Mouse (Mus musculus) neural tube, embryonic 11.5 days (tissue): Measurements from ENCODE around the gene Coq8a. TPM values are rescaled to one million over a fixed set of nuclear protein-coding genes. Genes with fewer than 3 reads are reported as not detected.

Experiments
- ATAC-seq: fragments of 200-750 bp; cut with Nextera tagmentation; 2 replicates; pipeline ENCODE4 v1.8.0; 2017; ENCODE audit warnings: moderate number of reproducible peaks, mild to moderate bottlenecking, moderate TSS enrichment, moderate library complexity; ENCODE audit not compliant: insufficient read depth, low FRiP score, low TSS enrichment
- DNase-seq: peaks from one replicate; pipeline ENCODE4 v3.0.0-alpha.2; 2015; ENCODE audit warnings: low spot score
- H3K27ac ChIP-seq: fragments of 300-500 bp; sonication (generic); 2 replicates; pipeline ENCODE4 v1.5.1; 2014; ENCODE audit warnings: low read depth, mild to moderate bottlenecking, low read length
- H3K27me3 ChIP-seq: fragments of 300-500 bp; sonication (generic); 2 replicates; pipeline ENCODE4 v1.6.1; 2014; ENCODE audit warnings: mild to moderate bottlenecking, low read length, mixed read lengths; ENCODE audit not compliant: control insufficient read depth, insufficient read depth
- H3K36me3 ChIP-seq: fragments of 300-500 bp; sonication (generic); 2 replicates; pipeline ENCODE4 v1.6.1; 2014; ENCODE audit warnings: mild to moderate bottlenecking, low read length, moderate library complexity, mixed read lengths; ENCODE audit not compliant: control insufficient read depth, insufficient read depth
- H3K4me1 ChIP-seq: fragments of 300-500 bp; sonication (generic); 2 replicates; pipeline ENCODE4 v1.6.1; 2014; ENCODE audit warnings: low read length, mixed read lengths; ENCODE audit not compliant: control insufficient read depth, insufficient read depth
- H3K4me2 ChIP-seq: fragments of 300-500 bp; sonication (generic); 2 replicates; pipeline ENCODE4 v1.6.1; 2014; ENCODE audit warnings: low read depth, mild to moderate bottlenecking, moderate library complexity
- H3K4me3 ChIP-seq: fragments of 300-500 bp; sonication (generic); 2 replicates; pipeline ENCODE4 v1.5.1; 2014; ENCODE audit warnings: low read depth, low read length
- H3K9ac ChIP-seq: fragments of 300-500 bp; sonication (generic); 2 replicates; pipeline ENCODE4 v1.6.1; 2014; ENCODE audit warnings: mild to moderate bottlenecking, low read length
- H3K9me3 ChIP-seq: fragments of 300-500 bp; sonication (generic); 2 replicates; pipeline ENCODE4 v1.6.1; 2016; ENCODE audit warnings: low read length; ENCODE audit not compliant: control insufficient read depth
- WGBS: fragments of 180-500 bp; shearing (Covaris S2); extraction: QIAGEN DNeasy Blood & Tissue Kit; methylation state at CpG from one replicate; pipeline ENCODE4 v1.1.7; 2014; 5-methylcytosine and 5-hydroxymethylcytosine counted together
- polyA plus RNA-seq: library from polyadenylated mRNA; unstranded; fragments of >200 nt; fragmentation: Nextera tagmentation; extraction: Ambion mirVana; gene quantifications from 2 replicates; pipeline ENCODE4 v1.2.1, GENCODE M21; 2014

Gene Coq8a
- polyA plus RNA-seq, 1 experiment from 2014 or later, result 1.8 TPM

DNA sequence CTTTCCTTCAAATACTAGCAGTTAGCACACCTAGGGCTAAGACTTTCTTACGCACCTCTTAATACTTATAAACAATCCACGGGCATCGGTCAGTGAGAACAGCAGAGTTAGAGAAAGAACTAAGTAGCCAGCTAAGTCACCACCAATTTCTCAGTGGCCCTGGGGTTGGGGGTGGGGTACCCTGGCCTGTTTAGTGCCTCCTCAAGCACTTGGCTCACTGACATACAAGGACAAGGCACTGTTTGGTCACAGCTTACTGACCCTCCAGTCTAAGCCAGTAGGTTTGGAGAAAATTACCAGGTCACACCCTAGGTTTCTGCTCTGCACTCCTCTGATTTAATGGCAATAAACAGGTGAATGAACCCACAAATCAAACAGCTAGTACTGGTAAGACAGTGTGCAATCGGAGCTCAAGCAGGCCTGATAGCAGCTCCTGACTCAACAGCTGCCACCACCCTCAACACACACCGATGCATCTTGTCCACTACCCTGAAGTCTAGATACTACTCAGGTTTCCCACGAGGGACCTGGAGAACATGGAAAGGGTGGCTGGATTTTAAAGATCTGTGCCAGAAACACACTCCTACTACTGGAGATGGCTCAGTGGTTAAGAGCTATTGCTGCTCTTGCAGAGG, 15.8 kb downstream of the Coq8a start:
- no peak for ATAC-seq
- 93% methylated on average over 6 of the region's 6 CpGs for WGBS
- no peak for DNase-seq

DNA sequence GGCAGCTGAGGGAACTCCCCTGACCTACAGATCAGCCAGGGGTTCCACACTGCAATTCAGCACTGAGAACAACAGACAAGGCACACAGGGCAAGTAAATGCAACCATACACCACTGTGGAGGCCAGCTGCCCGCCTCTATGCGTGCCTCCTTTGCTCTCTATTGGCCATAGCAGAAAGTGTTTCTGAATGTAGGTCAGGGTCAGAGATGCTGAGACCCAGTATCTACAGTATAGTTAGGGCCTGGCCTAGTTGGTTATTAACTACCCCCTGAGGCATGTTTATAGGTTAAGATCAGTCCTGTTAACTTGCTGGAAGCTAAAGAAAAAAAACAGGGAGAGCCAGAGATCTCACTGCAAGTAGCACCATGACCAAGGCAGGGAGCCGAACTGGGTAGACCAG, 16.7 kb downstream of the Coq8a start:
- H3K4me1 ChIP-seq, result no peaks in the 10 kb centered on the region
- no peaks in the 10 kb centered on the region for H3K27me3 ChIP-seq
- DNase-seq, result no peak
- no peaks in the 10 kb centered on the region for H3K9me3 ChIP-seq
- H3K36me3 ChIP-seq, result no peaks in the 10 kb centered on the region
- H3K4me2 ChIP-seq, result no peak overlapping the region
- WGBS, result 71% methylated on average over 3 of the region's 3 CpGs
- no peak overlapping the region for H3K9ac ChIP-seq
- H3K4me3 ChIP-seq, result no peak overlapping the region
- no peak for ATAC-seq
- no peak overlapping the region for H3K27ac ChIP-seq

More for the DNA sequence above, 15.8 kb downstream of the Coq8a start:
- Histone ChIP-seq H3K9me3 (no peaks in the 10 kb centered on the region), H3K9ac (no peak overlapping the region), H3K4me1 (no peaks in the 10 kb centered on the region), H3K4me3 (no peak overlapping the region), H3K27me3 (no peaks in the 10 kb centered on the region), H3K27ac (no peak overlapping the region), H3K36me3 (no peaks in the 10 kb centered on the region), H3K4me2 (no peak overlapping the region)

DNA sequence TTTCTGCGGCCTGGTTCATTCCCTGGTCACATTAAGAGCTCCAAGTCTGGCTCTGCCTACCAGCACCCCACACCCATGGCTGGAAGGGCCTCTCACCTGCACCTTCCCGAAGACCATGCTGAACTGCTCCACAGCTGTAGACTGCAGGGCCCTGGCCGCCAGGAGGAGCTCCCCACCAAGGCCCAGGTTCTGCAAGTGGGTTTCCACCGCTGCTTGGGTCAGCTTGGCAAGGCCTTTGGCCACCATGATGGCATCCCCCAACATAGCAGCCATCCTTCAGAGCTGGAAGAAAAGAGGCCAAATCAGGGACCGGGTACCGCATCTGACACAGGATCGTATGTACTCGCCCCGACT, 17.5 kb downstream of the Coq8a start:
- Histone ChIP-seq H3K4me1 (no peaks in the 10 kb centered on the region), H3K9ac (no peak overlapping the region), H3K36me3 (no peaks in the 10 kb centered on the region), H3K9me3 (no peaks in the 10 kb centered on the region), H3K4me2 (no peak overlapping the region), H3K27ac (no peak overlapping the region), H3K4me3 (no peak overlapping the region), H3K27me3 (no peaks in the 10 kb centered on the region)
- 89% methylated on average over 9 of the region's 9 CpGs for WGBS
- DNase-seq, result no peak
- no peak for ATAC-seq

DNA sequence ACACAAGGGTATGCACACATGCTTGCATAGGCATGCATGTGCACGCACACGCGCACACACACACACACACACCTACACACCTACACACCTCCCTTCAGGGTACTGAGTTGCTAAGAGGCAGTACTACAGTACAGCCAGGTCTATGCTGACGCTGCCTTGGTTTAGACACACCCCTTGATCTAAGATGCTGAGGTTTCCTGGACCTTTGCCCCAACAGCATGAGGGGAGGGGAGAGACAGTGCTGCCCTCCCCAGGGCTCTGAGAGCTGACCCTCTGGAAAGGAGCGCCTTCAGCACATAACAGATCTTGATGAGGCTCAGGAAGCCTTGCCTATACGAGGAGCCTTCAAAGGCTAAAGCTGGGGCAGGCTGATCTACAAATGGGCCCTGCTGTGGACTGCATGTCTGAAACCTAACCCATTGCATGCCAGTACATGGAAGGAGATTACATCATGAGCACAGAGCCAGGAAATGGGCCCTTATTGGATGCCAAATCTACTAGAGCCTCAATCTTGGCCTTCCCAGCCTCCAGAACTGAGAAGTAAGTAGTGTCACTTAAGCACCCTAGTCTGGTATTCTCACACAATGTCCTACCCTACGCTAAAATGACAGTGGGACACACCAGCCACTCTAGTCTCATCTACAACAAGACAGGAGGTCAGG, 18.0 kb downstream of the Coq8a start:
- DNase-seq (no peak), ATAC-seq (no peak)
- WGBS, result 89% methylated on average over 7 of the region's 7 CpGs

DNA sequence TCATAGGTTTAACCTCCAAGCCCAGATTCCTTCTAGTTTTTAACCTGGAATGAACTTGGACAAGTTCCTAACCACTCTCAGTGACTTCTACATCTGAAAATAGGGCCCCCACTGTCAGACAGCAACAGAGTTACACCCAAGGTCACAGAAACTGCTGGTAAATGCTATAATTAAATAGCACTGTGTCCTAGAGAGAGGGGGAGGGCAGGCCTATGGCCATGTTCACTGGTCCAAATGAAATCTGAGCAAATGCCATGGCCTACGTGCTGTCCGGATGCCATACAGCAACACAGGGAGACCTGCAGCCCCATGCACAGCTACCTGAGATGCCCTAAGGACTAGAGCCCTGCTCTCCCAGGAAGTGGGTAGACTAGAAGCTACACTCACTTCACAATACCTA, 19.6 kb downstream of the Coq8a start:
- H3K9me3 ChIP-seq, result no peaks in the 10 kb centered on the region
- H3K9ac ChIP-seq, result no peak overlapping the region
- no peak overlapping the region for H3K27ac ChIP-seq
- 84% methylated on average over 2 of the region's 2 CpGs for WGBS
- no peaks in the 10 kb centered on the region for H3K36me3 ChIP-seq
- no peak overlapping the region for H3K4me3 ChIP-seq
- ATAC-seq, result no peak
- no peak overlapping the region for H3K4me2 ChIP-seq
- no peak for DNase-seq
- no peaks in the 10 kb centered on the region for H3K27me3 ChIP-seq
- H3K4me1 ChIP-seq, result no peaks in the 10 kb centered on the region

More for the DNA sequence above, 18.0 kb downstream of the Coq8a start:
- H3K4me3 ChIP-seq, result no peak overlapping the region
- H3K9me3 ChIP-seq, result no peaks in the 10 kb centered on the region
- H3K4me1 ChIP-seq, result no peaks in the 10 kb centered on the region
- no peak overlapping the region for H3K4me2 ChIP-seq
- no peak overlapping the region for H3K27ac ChIP-seq
- no peaks in the 10 kb centered on the region for H3K36me3 ChIP-seq
- H3K27me3 ChIP-seq, result no peaks in the 10 kb centered on the region
- no peak overlapping the region for H3K9ac ChIP-seq

DNA sequence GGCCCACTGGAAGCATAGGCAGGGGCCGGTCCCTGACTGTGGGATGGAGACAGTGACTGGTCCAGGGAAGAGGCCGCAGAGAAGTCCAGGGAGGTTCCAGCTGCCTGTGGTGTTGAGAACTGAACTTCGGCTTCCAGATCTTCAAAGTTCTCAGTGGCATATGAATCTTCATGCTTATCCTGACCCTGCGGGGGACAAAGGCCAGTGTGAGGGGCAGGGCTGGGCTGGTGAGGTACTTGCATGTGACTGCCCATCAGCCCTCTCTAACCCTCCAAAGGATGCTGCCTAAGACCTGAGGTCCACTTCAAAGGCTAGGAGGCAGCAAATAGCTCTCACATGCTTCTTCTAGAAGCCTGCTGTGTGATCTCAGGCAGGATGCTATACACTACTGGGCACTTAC, 20.3 kb downstream of the Coq8a start:
- H3K9ac ChIP-seq, result no peak overlapping the region
- H3K4me2 ChIP-seq, result no peak overlapping the region
- H3K36me3 ChIP-seq, result no peaks in the 10 kb centered on the region
- H3K27me3 ChIP-seq, result no peaks in the 10 kb centered on the region
- DNase-seq, result no peak
- H3K9me3 ChIP-seq, result no peaks in the 10 kb centered on the region
- H3K4me3 ChIP-seq, result no peak overlapping the region
- H3K27ac ChIP-seq, result no peak overlapping the region
- no peaks in the 10 kb centered on the region for H3K4me1 ChIP-seq
- 87% methylated on average over 4 of the region's 4 CpGs for WGBS
- no peak for ATAC-seq

DNA sequence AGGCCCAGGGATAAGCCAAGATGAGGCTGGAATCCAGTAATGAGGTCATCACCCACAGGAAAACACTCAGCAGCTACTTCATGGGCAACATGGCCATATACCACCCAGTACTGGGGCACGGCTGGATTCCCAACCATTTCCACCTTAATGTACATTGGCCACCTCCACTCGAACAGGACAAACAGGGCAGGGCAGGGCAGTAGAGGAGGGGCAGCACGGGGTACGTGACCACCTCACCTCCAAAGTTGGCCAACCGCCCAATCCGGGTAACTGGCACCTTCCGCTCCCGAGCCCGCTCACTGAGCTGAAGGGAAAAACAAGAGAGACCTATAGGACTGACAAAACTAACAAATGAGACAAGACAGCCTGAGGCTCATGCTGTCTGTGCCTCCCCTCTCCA, 21.1 kb downstream of the Coq8a start:
- no peak for ATAC-seq
- Histone ChIP-seq H3K9me3 (no peaks in the 10 kb centered on the region), H3K4me2 (no peak overlapping the region), H3K27me3 (no peaks in the 10 kb centered on the region), H3K4me1 (no peaks in the 10 kb centered on the region), H3K27ac (no peak overlapping the region), H3K9ac (no peak overlapping the region), H3K4me3 (no peak overlapping the region), H3K36me3 (no peaks in the 10 kb centered on the region)
- no peak for DNase-seq
- 93% methylated on average over 9 of the region's 9 CpGs for WGBS

DNA sequence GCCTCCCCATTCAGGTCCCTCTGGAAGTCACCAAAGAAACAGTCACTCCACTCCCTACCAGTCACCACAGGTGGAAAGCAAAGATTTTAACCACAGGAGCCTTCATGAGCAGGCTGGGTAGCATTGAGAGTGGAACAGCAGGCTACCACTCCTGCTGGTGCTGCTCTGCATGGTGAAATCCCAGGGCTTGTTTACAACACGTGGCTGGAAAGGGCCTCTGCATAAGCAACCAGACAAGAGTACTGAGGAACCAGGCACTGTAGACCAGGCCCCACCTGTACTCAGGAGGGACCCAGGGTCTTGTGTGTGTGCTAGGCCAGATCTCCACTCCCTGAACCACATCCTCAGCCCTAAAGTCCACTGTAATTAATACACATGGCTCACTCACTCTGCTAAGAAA, 22.6 kb downstream of the Coq8a start:
- H3K4me2 ChIP-seq, result no peak overlapping the region
- no peak overlapping the region for H3K9ac ChIP-seq
- H3K27ac ChIP-seq, result no peak overlapping the region
- no peaks in the 10 kb centered on the region for H3K4me1 ChIP-seq
- WGBS, result 23% methylated on average over 1 of the region's 1 CpGs
- no peaks in the 10 kb centered on the region for H3K36me3 ChIP-seq
- ATAC-seq (no peak), DNase-seq (no peak)
- no peak overlapping the region for H3K4me3 ChIP-seq
- no peaks in the 10 kb centered on the region for H3K27me3 ChIP-seq
- no peaks in the 10 kb centered on the region for H3K9me3 ChIP-seq

DNA sequence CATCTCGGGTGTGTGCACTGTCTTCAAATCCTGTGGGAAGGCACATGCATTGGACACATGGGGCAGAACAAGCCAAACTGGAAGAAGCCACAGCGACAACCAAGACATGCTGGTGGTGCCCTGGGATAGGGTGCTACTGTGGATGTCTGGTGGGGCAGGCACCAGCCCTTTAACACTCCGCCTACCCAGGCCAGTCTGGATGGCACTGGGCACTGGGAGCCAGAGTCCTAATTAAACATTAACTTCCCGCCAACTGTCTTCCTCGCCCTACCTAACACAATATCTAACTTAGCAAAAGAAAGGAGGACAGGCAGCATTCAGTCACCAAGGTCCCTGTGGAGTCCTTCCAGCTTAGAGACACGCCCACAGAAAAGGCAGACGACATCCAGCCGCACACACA, 23.8 kb downstream of the Coq8a start:
- WGBS, result 54% methylated on average over 8 of the region's 8 CpGs
- no peaks in the 10 kb centered on the region for H3K27me3 ChIP-seq
- H3K4me1 ChIP-seq, result no peaks in the 10 kb centered on the region
- H3K4me3 ChIP-seq, result no peak overlapping the region
- H3K36me3 ChIP-seq, result no peaks in the 10 kb centered on the region
- no peaks in the 10 kb centered on the region for H3K9me3 ChIP-seq
- ATAC-seq, result no peak
- DNase-seq, result no peak
- no peak overlapping the region for H3K9ac ChIP-seq
- H3K27ac ChIP-seq, result no peak overlapping the region
- no peak overlapping the region for H3K4me2 ChIP-seq
